ENCODE assay signal across 15 mouse cellular contexts in the genomic region with DNA sequence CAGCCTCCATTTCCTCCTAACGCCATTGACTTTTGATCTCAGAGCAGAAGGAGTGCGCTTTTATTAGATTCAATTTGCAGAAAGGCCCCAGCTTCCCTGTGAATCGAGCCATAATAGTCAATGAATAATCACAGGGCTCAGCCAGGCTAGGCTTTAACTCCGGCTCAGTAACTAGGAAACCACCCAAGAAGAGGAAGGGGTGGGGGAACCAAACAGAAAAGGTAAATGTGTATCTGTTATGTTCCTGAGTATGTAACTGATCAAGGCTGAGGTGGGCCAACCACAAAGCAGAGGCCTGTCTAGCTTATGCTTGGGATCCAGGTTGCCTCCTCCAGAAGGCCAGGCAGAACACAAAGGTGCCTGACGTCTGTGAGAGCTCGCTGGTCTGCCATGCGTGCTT. TPM values are rescaled to one million over a fixed set of nuclear protein-coding genes. Genes with fewer than 3 reads are reported as not detected.
DNase-seq lines count a peak whose midpoint lies in the region; ATAC-seq and TF ChIP-seq lines count a peak whose summit lies in the region.
"Had no signal": no experiment of that assay in that cellular context is flagged by ENCODE, and none has a peak within 500 bp of the region (broad histone marks: within the 10 kb centered on the region; RNA-seq: fewer than 3 reads in every experiment).

No protein-coding gene starts in this region.

- H3K4me1 ChIP-seq in hindbrain, embryonic 13.5 days (replicated peaks), result peaks cover 31% of the 10 kb centered on the region
- peaks cover 9% of the 10 kb centered on the region for H3K4me1 ChIP-seq in hindbrain, embryonic 16.5 days (ENCODE audit: control insufficient read depth, insufficient read depth, low read depth, low read length)
- H3K4me1 ChIP-seq in intestine, embryonic 15.5 days (replicated peaks), result peaks cover 19% of the 10 kb centered on the region
- peaks cover 38% of the 10 kb centered on the region for H3K4me1 ChIP-seq in kidney, embryonic 16.5 days (ENCODE audit: insufficient read depth, low read length)
- H3K4me1 ChIP-seq in liver, postnatal 0 days (ENCODE audit: insufficient read depth), result peaks cover 21% of the 10 kb centered on the region
- H3K4me1 ChIP-seq in forebrain, embryonic 11.5 days (replicated peaks; ENCODE audit: control insufficient read depth, insufficient read depth, low read length), result peaks cover 6% of the 10 kb centered on the region; the same call in 1 of the 2 replicates

- no peaks in the 10 kb centered on the region for H3K36me3 ChIP-seq in hindbrain, embryonic 13.5 days
- no peaks in the 10 kb centered on the region for H3K36me3 ChIP-seq in hindbrain, embryonic 16.5 days (ENCODE audit: control insufficient read depth, insufficient read depth, low read length)
- no peaks in the 10 kb centered on the region for H3K36me3 ChIP-seq in intestine, embryonic 15.5 days
- no peaks in the 10 kb centered on the region for H3K36me3 ChIP-seq in kidney, embryonic 16.5 days (ENCODE audit: insufficient read depth, low read length)
- no peaks in the 10 kb centered on the region for H3K36me3 ChIP-seq in liver, postnatal 0 days (replicated peaks; ENCODE audit: insufficient read depth, low read length)
- H3K36me3 ChIP-seq in forebrain, embryonic 11.5 days (ENCODE audit: control insufficient read depth, insufficient read depth, low read length), result no peaks in the 10 kb centered on the region
- H3K36me3 ChIP-seq: heart, embryonic 12.5 days; hindbrain, embryonic 10.5 days had no signal

- no peak overlapping the region for H3K9ac ChIP-seq in hindbrain, embryonic 13.5 days
- H3K9ac ChIP-seq in hindbrain, embryonic 16.5 days (ENCODE audit: low read depth, low read length), result no peak overlapping the region
- H3K9ac ChIP-seq in intestine, embryonic 15.5 days, result no peak overlapping the region
- H3K9ac ChIP-seq in kidney, embryonic 16.5 days (replicated peaks; ENCODE audit: low read length), result 0 out of 2 replicates have a peak overlapping the region, but pooled peaks have one; percentile 26
- no peak overlapping the region for H3K9ac ChIP-seq in liver, postnatal 0 days (replicated peaks)
- no peak overlapping the region for H3K9ac ChIP-seq in forebrain, embryonic 11.5 days (ENCODE audit: low read length)
- H3K9ac ChIP-seq: heart, embryonic 12.5 days had no signal

- no peaks in the 10 kb centered on the region for H3K9me3 ChIP-seq in hindbrain, embryonic 13.5 days
- H3K9me3 ChIP-seq in hindbrain, embryonic 16.5 days (ENCODE audit: control insufficient read depth, low read length), result no peaks in the 10 kb centered on the region
- no peaks in the 10 kb centered on the region for H3K9me3 ChIP-seq in intestine, embryonic 15.5 days
- no peaks in the 10 kb centered on the region for H3K9me3 ChIP-seq in kidney, embryonic 16.5 days (ENCODE audit: low read length)
- H3K9me3 ChIP-seq in liver, postnatal 0 days (ENCODE audit: low read length), result no peaks in the 10 kb centered on the region
- no peaks in the 10 kb centered on the region for H3K9me3 ChIP-seq in forebrain, embryonic 11.5 days (ENCODE audit: control insufficient read depth, low read length)
- H3K9me3 ChIP-seq: heart, embryonic 12.5 days; hindbrain, embryonic 10.5 days had no signal

- no peak for TF ChIP-seq CTCF in liver, postnatal 0 days (IDR thresholded peaks at IDR 0.05; ENCODE audit: low read depth)

- 0 out of 2 replicates have a peak overlapping the region, but pooled peaks have one; percentile 23 for H3K27ac ChIP-seq in hindbrain, embryonic 13.5 days
- no peak overlapping the region for H3K27ac ChIP-seq in hindbrain, embryonic 16.5 days (ENCODE audit: low read depth, low read length)
- H3K27ac ChIP-seq in intestine, embryonic 15.5 days, result peak overlapping the region; percentile 98
- H3K27ac ChIP-seq in kidney, embryonic 16.5 days (ENCODE audit: low read length), result peak overlapping the region; percentile 93
- peak overlapping the region; percentile 26; the same call in 1 of the 2 replicates for H3K27ac ChIP-seq in liver, postnatal 0 days (ENCODE audit: low read depth)
- no peak overlapping the region for H3K27ac ChIP-seq in forebrain, embryonic 11.5 days (ENCODE audit: low read depth, low read length)
- H3K27ac ChIP-seq: hindbrain, embryonic 10.5 days had no signal

- TF ChIP-seq EP300 in liver, postnatal 0 days (IDR thresholded peaks at IDR 0.05; ENCODE audit: low read depth), result no peak

- WGBS in hindbrain, embryonic 13.5 days, result 59% methylated on average over 7 of the region's 7 CpGs
- WGBS in hindbrain, embryonic 16.5 days, result 60% methylated on average over 7 of the region's 7 CpGs
- 43% methylated on average over 7 of the region's 7 CpGs for WGBS in intestine, embryonic 15.5 days
- WGBS in kidney, embryonic 16.5 days, result 46% methylated on average over 7 of the region's 7 CpGs
- WGBS in liver, postnatal 0 days (ENCODE audit: insufficient replicate concordance), result 60% methylated on average over 7 of the region's 7 CpGs
- WGBS in forebrain, embryonic 11.5 days, result 67% methylated on average over 7 of the region's 7 CpGs

- no peak overlapping the region for H3K4me3 ChIP-seq in hindbrain, embryonic 13.5 days
- no peak overlapping the region for H3K4me3 ChIP-seq in hindbrain, embryonic 16.5 days (ENCODE audit: low read length)
- H3K4me3 ChIP-seq in intestine, embryonic 15.5 days (replicated peaks), result no peak overlapping the region
- H3K4me3 ChIP-seq in kidney, embryonic 16.5 days (ENCODE audit: low read length), result no peak overlapping the region
- H3K4me3 ChIP-seq in liver, postnatal 0 days (ENCODE audit: low read depth, low read length), result no peak overlapping the region
- H3K4me3 ChIP-seq in forebrain, embryonic 11.5 days (ENCODE audit: low read depth, low read length), result no peak overlapping the region
- H3K4me3 ChIP-seq: heart, embryonic 12.5 days; hindbrain, embryonic 10.5 days had no signal

- H3K27me3 ChIP-seq in hindbrain, embryonic 13.5 days, result no peaks in the 10 kb centered on the region
- no peaks in the 10 kb centered on the region for H3K27me3 ChIP-seq in hindbrain, embryonic 16.5 days (replicated peaks; ENCODE audit: control insufficient read depth, insufficient read depth, low read length)
- no peaks in the 10 kb centered on the region for H3K27me3 ChIP-seq in intestine, embryonic 15.5 days (replicated peaks)
- no peaks in the 10 kb centered on the region for H3K27me3 ChIP-seq in kidney, embryonic 16.5 days (ENCODE audit: insufficient read depth, low read length)
- no peaks in the 10 kb centered on the region for H3K27me3 ChIP-seq in liver, postnatal 0 days (ENCODE audit: insufficient read depth, low read length)
- peaks cover 6% of the 10 kb centered on the region; the same call in 1 of the 2 replicates for H3K27me3 ChIP-seq in forebrain, embryonic 11.5 days (ENCODE audit: control insufficient read depth, insufficient read depth, low read length)
- H3K27me3 ChIP-seq: heart, embryonic 12.5 days; Patski had no signal

- no peak overlapping the region for H3K4me2 ChIP-seq in hindbrain, embryonic 13.5 days
- no peak overlapping the region for H3K4me2 ChIP-seq in hindbrain, embryonic 16.5 days (ENCODE audit: low read length)
- peak overlapping the region; percentile 14; the same call in 1 of the 2 replicates for H3K4me2 ChIP-seq in intestine, embryonic 15.5 days (replicated peaks)
- no peak overlapping the region; the same call in 1 of the 2 replicates for H3K4me2 ChIP-seq in kidney, embryonic 16.5 days (replicated peaks; ENCODE audit: low read depth, low read length)
- no peak overlapping the region for H3K4me2 ChIP-seq in liver, postnatal 0 days (ENCODE audit: low read depth, low read length)
- H3K4me2 ChIP-seq in forebrain, embryonic 11.5 days (ENCODE audit: low read depth, low read length, severe bottlenecking), result no peak overlapping the region
- H3K4me2 ChIP-seq: heart, embryonic 12.5 days had no signal

- ATAC-seq in hindbrain, embryonic 13.5 days (ENCODE audit: low FRiP score), result no peak
- ATAC-seq in hindbrain, embryonic 16.5 days, result no peak
- ATAC-seq in intestine, embryonic 15.5 days, result peak; percentile 54
- peak; percentile 46 for ATAC-seq in kidney, embryonic 16.5 days (ENCODE audit: low FRiP score, low TSS enrichment)
- no peak for ATAC-seq in liver, postnatal 0 days
- no peak for ATAC-seq in forebrain, embryonic 11.5 days (replicated peaks; ENCODE audit: low FRiP score)
- ATAC-seq: forebrain, embryonic 14.5 days; Patski had no signal

- no peak for DNase-seq in liver, postnatal 0 days
- no peak for DNase-seq in forebrain, embryonic 11.5 days (ENCODE audit: low spot score)
- no peak for DNase-seq in frontal cortex, adult 2 months (ENCODE audit: extremely low spot score in 1 of 2, low spot score in 1 of 2)
- no peak for DNase-seq in adipocyte (ENCODE audit: low spot score)
- DNase-seq: cerebellum, adult 2 months; gastrocnemius, postnatal 14 days; right cerebral cortex, postnatal 4 days had no signal

RNA-seq across cellular contexts. Expression of a gene that starts 1.7 kb away (rescaled TPM):
- polyA plus RNA-seq in hindbrain, embryonic 13.5 days (2015; fragmentation: Nextera tagmentation; extraction: Ambion mirVana), result 20.6 and 22.2 TPM in 2 replicates
- polyA plus RNA-seq in hindbrain, embryonic 16.5 days (2015; fragmentation: Nextera tagmentation; extraction: Ambion mirVana), result 23.1 and 26.2 TPM in 2 replicates
- 59.5 and 64.7 TPM in 2 replicates for polyA plus RNA-seq in intestine, embryonic 15.5 days (2015; fragmentation: Nextera tagmentation; extraction: Ambion mirVana)
- polyA plus RNA-seq in kidney, embryonic 16.5 days (2015; fragmentation: Nextera tagmentation; extraction: Ambion mirVana), result 69.3 and 72.7 TPM in 2 replicates
- polyA plus RNA-seq in liver, postnatal 0 days (2015; fragmentation: Nextera tagmentation; extraction: Ambion mirVana), result 13.2 and 13.5 TPM in 2 replicates
- 15.6 and 16.1 TPM in 2 replicates for polyA plus RNA-seq in forebrain, embryonic 11.5 days (2014; fragmentation: Nextera tagmentation; extraction: Ambion mirVana)
- polyA plus RNA-seq in frontal cortex, adult 2 months (2012; rRNA removed), result 27.1 and 30.2 TPM in 2 replicates

Comparison
In these comparisons a context has a peak if more than half of its experiments do, and no peak if none do; other contexts are left out.
1. H3K27ac ChIP-seq: peak in hindbrain, embryonic 13.5 days (single experiment), intestine, embryonic 15.5 days (single experiment), kidney, embryonic 16.5 days (single experiment) and liver, postnatal 0 days (single experiment); none in hindbrain, embryonic 16.5 days (single experiment) and forebrain, embryonic 11.5 days (single experiment).
2. ATAC-seq: peak in intestine, embryonic 15.5 days (single experiment) and kidney, embryonic 16.5 days (single experiment); none in hindbrain, embryonic 13.5 days (single experiment), hindbrain, embryonic 16.5 days (single experiment), liver, postnatal 0 days (single experiment) and forebrain, embryonic 11.5 days (single experiment).